Mouse (Mus musculus): ENCODE measurements around the gene Plxna1. TPM values are rescaled to one million over a fixed set of nuclear protein-coding genes. Genes with fewer than 3 reads are reported as not detected.

The Plxna1 gene
- polyA plus RNA-seq, 1 experiment from 2014 or later = 24.3 TPM

DNA sequence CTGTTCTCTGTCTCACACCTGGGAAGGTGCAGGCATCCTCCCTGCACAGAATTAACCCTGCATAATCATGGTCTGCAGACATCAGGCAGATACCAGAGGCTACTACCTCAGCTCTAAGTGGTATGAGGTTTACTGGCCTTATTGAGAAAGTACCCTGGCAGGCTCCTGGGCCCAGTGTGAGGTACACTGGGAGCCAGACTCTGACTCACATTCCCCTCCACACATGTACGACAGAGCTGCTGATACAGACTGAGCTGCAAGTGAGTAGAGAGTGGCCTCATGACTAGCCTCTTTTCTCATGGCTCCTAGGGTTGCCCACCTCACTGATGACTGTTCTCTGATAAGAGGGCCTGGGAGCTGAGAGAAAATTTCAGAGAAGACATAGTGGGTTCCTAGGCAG, 24.5 kb upstream of the Plxna1 start:
- WGBS = 68% methylated on average over 1 of the region's 1 CpGs
- H3K9me3 ChIP-seq (replicated peaks) = no peaks in the 10 kb centered on the region
- H3K4me3 ChIP-seq = no peak overlapping the region
- H3K36me3 ChIP-seq = no peaks in the 10 kb centered on the region
- peaks cover 4% of the 10 kb centered on the region; the same call in 1 of the 2 replicates for H3K27me3 ChIP-seq (ENCODE audit: low read depth, poor library complexity, severe bottlenecking)
- DNase-seq (ENCODE audit: low spot score) = no peak
- peaks cover 15% of the 10 kb centered on the region for H3K4me1 ChIP-seq
- H3K27ac ChIP-seq (replicated peaks) = no peak overlapping the region

DNA sequence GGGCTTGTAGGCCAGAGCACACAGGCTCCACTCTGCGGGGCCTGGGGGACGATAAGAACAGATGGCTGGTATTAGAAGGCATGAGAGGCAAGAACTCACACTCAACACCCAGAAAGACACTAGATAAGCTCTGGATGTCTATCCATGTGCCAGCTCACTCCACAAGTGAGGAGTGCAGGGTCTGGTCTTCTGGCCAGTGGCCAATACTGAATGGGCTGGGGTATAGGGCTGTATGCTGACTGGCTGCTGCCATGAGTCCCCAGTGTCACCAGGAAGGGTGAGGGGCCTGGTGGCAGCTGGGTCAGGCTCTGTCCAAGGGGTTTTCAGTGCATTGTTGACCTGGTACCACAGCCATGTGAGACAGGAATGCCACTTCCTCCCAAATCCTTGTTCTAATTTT, 22.3 kb upstream of the Plxna1 start:
- Histone ChIP-seq H3K9me3 (replicated peaks) (no peaks in the 10 kb centered on the region), H3K27ac (replicated peaks) (no peak overlapping the region), H3K36me3 (no peaks in the 10 kb centered on the region), H3K4me3 (no peak overlapping the region), H3K4me1 (peaks cover 33% of the 10 kb centered on the region), H3K27me3 (ENCODE audit: low read depth, poor library complexity, severe bottlenecking) (peaks cover 4% of the 10 kb centered on the region)
- 88% methylated on average over 2 of the region's 2 CpGs for WGBS
- DNase-seq (ENCODE audit: low spot score) = no peak

- Histone ChIP-seq H3K36me3 (no peaks in the 10 kb centered on the region), H3K9me3 (replicated peaks) (no peaks in the 10 kb centered on the region), H3K4me1 (peaks cover 33% of the 10 kb centered on the region), H3K27ac (replicated peaks) (peak overlapping the region; percentile 67; the same call in 1 of the 2 replicates), H3K27me3 (ENCODE audit: low read depth, poor library complexity, severe bottlenecking) (peaks cover 4% of the 10 kb centered on the region), H3K4me3 (no peak overlapping the region)
- peak; percentile 18 for DNase-seq (ENCODE audit: low spot score)
- WGBS = 4% methylated on average over 5 of the region's 5 CpGs
These were observed 19.4 kb upstream of the Plxna1 start for GRCm38 (mm10) chr6:89381851-89382250.

- no peaks in the 10 kb centered on the region for H3K9me3 ChIP-seq (replicated peaks)
- 59% methylated on average over 3 of the region's 3 CpGs for WGBS
- DNase-seq (ENCODE audit: low spot score) = no peak
- H3K4me3 ChIP-seq = no peak overlapping the region
- peaks cover 4% of the 10 kb centered on the region for H3K27me3 ChIP-seq (ENCODE audit: low read depth, poor library complexity, severe bottlenecking)
- H3K36me3 ChIP-seq = no peaks in the 10 kb centered on the region
- H3K4me1 ChIP-seq = peaks cover 33% of the 10 kb centered on the region
- peak overlapping the region; percentile 67; the same call in 1 of the 2 replicates for H3K27ac ChIP-seq (replicated peaks)
These were observed 18.8 kb upstream of the Plxna1 start for GRCm38 (mm10) chr6:89381172-89381571.

DNA sequence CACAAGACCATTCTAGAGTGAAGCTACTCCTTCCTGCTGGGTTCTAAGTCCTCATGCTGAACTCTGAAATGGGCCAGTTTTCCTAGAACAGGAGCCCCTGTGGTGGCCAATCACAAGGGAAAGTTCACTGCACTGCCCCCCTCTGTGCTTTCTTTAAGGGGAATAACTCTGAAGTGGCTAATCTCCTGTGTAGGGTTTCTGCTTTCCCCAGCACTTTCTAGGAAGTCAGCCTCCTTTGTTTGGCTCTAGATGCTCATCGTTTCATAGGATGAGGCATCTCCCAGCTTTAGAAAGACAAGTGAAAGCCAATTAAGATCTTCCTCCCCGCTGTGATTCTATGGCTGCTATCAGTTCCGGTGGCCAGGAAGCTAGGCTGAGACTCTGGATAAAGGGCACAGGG, 18.3 kb upstream of the Plxna1 start:
- DNase-seq (ENCODE audit: low spot score) = no peak
- Histone ChIP-seq H3K4me1 (peaks cover 33% of the 10 kb centered on the region), H3K27ac (replicated peaks) (peak overlapping the region; percentile 67), H3K4me3 (no peak overlapping the region), H3K27me3 (ENCODE audit: low read depth, poor library complexity, severe bottlenecking) (peaks cover 4% of the 10 kb centered on the region), H3K9me3 (replicated peaks) (no peaks in the 10 kb centered on the region), H3K36me3 (no peaks in the 10 kb centered on the region)
- WGBS = 22% methylated on average over 3 of the region's 3 CpGs

- H3K4me3 ChIP-seq = no peak overlapping the region
- no peak overlapping the region for H3K27ac ChIP-seq (replicated peaks)
- peaks cover 31% of the 10 kb centered on the region for H3K4me1 ChIP-seq
- no peaks in the 10 kb centered on the region for H3K36me3 ChIP-seq
- DNase-seq (ENCODE audit: low spot score) = no peak
- peaks cover 2% of the 10 kb centered on the region for H3K27me3 ChIP-seq (ENCODE audit: low read depth, poor library complexity, severe bottlenecking)
- WGBS = 74% methylated on average over 2 of the region's 2 CpGs
- no peaks in the 10 kb centered on the region for H3K9me3 ChIP-seq (replicated peaks)
These were observed 15.8 kb upstream of the Plxna1 start for GRCm38 (mm10) chr6:89378264-89378663.

DNA sequence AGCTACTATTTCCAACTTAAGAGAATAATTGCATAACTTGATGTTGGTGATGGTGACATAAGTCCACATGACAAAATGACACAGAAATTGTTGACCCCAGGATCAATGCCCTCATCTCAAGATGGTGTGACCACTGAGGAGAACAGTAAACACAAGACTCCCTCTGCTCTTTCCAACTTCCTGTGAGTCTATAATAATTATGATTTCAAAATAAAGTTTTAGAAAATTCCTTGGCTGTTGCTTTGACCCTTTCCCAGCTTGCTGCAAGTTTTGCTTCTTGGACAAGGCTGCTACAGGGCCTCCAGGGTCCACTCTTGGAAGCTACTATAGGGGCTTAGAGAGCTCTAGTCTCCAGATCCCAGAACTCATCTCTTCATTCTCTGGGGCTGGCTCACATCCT, 6.4 kb upstream of the Plxna1 start:
- no peaks in the 10 kb centered on the region for H3K4me1 ChIP-seq
- no peaks in the 10 kb centered on the region for H3K36me3 ChIP-seq
- H3K4me3 ChIP-seq = no peak overlapping the region
- H3K27ac ChIP-seq (replicated peaks) = no peak overlapping the region
- H3K9me3 ChIP-seq (replicated peaks) = peaks cover 7% of the 10 kb centered on the region
- DNase-seq (ENCODE audit: low spot score) = no peak
- peaks cover 12% of the 10 kb centered on the region for H3K27me3 ChIP-seq (ENCODE audit: low read depth, poor library complexity, severe bottlenecking)

GRCm38 (mm10) chr6:89364342-89364741, 1.9 kb upstream of the Plxna1 start:
- 79% methylated on average over 3 of the region's 3 CpGs for WGBS
- Histone ChIP-seq H3K36me3 (no peaks in the 10 kb centered on the region), H3K9me3 (replicated peaks) (peaks cover 7% of the 10 kb centered on the region), H3K4me1 (peaks cover 35% of the 10 kb centered on the region), H3K4me3 (no peak overlapping the region), H3K27me3 (ENCODE audit: low read depth, poor library complexity, severe bottlenecking) (peaks cover 21% of the 10 kb centered on the region), H3K27ac (replicated peaks) (no peak overlapping the region)
- DNase-seq (ENCODE audit: low spot score) = no peak

- WGBS = 4% methylated on average over 16 of the region's 16 CpGs
- Histone ChIP-seq H3K27ac (replicated peaks) (peak overlapping the region; percentile 97), H3K9me3 (replicated peaks) (peaks cover 7% of the 10 kb centered on the region), H3K4me3 (peak overlapping the region; percentile 99), H3K36me3 (no peaks in the 10 kb centered on the region), H3K27me3 (ENCODE audit: low read depth, poor library complexity, severe bottlenecking) (peaks cover 21% of the 10 kb centered on the region), H3K4me1 (peaks cover 48% of the 10 kb centered on the region)
- no peak for DNase-seq (ENCODE audit: low spot score)
These were observed 659 bp upstream of the Plxna1 start for GRCm38 (mm10) chr6:89363107-89363451.

DNA sequence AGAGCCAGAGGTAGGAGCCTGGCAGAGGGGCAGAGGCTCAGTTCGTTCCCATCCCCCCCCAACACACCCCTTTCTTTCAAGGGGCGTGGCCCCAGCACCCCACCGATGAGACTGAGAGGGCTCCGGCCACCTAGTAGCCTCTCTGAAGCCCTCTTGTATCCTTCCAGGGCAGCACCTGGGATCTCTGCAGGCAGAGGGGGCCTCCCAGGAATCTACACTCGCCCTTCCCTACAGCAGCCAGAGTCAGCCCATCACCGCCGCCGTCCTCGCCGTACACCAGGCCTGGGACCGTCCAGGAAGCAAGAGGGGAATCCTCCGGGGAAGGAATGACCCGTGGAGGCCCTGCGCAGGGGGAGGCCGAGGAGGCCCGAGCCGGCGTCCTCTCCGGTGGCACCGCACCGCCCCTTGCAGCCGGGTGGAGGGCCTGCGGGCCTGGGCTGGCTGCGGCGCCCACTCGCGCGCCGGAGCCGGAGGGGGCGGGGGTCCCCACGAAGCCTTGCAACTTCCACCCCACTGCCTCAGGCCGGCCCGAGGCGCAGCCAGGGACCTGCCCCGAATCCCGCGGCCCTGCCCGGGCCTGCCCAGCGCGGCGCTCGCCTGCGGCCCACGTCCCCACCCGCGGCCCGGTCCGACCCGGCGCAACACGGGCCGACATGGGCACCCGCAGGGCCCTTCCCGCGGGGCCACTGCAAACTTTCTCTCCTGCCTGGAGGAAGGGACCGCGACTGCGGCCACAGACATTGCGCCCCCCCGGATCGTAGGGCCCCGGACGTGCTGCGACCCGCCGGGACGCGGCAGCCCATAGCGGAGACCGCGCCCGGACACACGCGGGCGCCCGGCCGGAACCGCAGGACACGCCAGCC, 771 bp downstream of the Plxna1 start:
- peaks cover 60% of the 10 kb centered on the region for H3K4me1 ChIP-seq
- H3K27ac ChIP-seq (replicated peaks) = peak overlapping the region; percentile 97
- peaks cover 11% of the 10 kb centered on the region for H3K36me3 ChIP-seq
- H3K4me3 ChIP-seq = peak overlapping the region; percentile 99
- H3K9me3 ChIP-seq (replicated peaks) = no peaks in the 10 kb centered on the region
- under 1% methylated on average over 80 of the region's 80 CpGs for WGBS
- peak; percentile 67 for DNase-seq (ENCODE audit: low spot score)
- peaks cover 21% of the 10 kb centered on the region for H3K27me3 ChIP-seq (ENCODE audit: low read depth, poor library complexity, severe bottlenecking)

DNA sequence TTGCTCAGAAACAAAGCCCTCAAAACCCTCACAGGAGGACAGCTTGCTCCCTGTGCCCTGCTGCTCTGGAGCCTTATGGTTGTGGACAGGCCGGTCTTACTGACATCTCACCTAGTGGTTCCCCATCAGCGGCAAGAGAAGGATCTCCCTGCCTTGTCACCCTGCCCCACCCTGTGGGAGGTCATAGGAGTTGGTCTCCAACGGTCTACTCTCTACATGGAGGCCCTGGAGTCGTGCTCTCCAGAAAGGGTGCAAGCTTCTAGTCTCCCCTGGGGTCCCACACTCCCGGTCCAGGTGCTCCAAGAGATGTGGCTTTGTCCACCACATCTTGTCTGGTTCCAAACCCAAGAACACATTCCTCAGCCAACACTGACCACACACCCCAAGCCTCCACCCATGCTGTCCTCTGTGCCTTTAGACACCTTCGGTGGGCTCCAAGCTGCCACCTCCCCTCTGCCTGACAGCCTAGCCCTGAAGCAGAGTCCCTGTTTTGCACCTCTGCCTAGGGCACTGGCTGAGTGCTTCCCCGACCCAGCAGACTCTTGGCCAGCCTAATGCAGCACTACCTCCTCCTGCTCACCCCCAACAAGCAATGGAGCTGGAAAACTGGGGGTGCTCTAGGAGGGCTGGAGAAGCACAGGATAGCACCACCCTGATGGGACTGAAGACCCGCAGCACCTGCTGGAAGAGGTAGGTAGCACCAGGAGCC, 1.6 kb downstream of the Plxna1 start:
- H3K36me3 ChIP-seq = peaks cover 19% of the 10 kb centered on the region
- H3K4me3 ChIP-seq = peak overlapping the region; percentile 99
- WGBS = 52% methylated on average over 8 of the region's 8 CpGs
- H3K9me3 ChIP-seq (replicated peaks) = no peaks in the 10 kb centered on the region
- H3K27me3 ChIP-seq (ENCODE audit: low read depth, poor library complexity, severe bottlenecking) = peaks cover 21% of the 10 kb centered on the region
- no peak for DNase-seq (ENCODE audit: low spot score)
- H3K27ac ChIP-seq (replicated peaks) = peak overlapping the region; percentile 97
- H3K4me1 ChIP-seq = peaks cover 68% of the 10 kb centered on the region

GRCm38 (mm10) chr6:89359771-89360708, 2.4 kb downstream of the Plxna1 start:
- 68% methylated on average over 20 of the region's 20 CpGs for whole genome bisulfite sequencing
- H3K4me1 ChIP-seq = peaks cover 76% of the 10 kb centered on the region
- no peak for DNase-seq (ENCODE audit: low spot score)

More at GRCm38 (mm10) chr6:89359771-89360708, 2.4 kb downstream of the Plxna1 start:
- Histone ChIP-seq H3K27me3 (ENCODE audit: low read depth, poor library complexity, severe bottlenecking) (peaks cover 21% of the 10 kb centered on the region), H3K9me3 (replicated peaks) (no peaks in the 10 kb centered on the region), H3K27ac (replicated peaks) (peak overlapping the region; percentile 97), H3K4me3 (peak overlapping the region; percentile 99), H3K36me3 (peaks cover 27% of the 10 kb centered on the region)

Measured in midbrain, embryonic 10.5 days (tissue).